Mouse (Mus musculus): ENCODE measurements around the gene Tnr.

Tnr gene

GRCm38 (mm10) chr1:159924684-159925083 lies 401.1 kb downstream of the Tnr start:
- TF ChIP-seq GATA4 (IDR thresholded peaks at IDR 0.05; ENCODE audit: insufficient replicate concordance, low read length): no peak

- no peak for TF ChIP-seq GATA4 (IDR thresholded peaks at IDR 0.05; ENCODE audit: insufficient replicate concordance, low read length)
Observed at GRCm38 (mm10) chr1:159928681-159929335, 405.2 kb downstream of the Tnr start.

- TF ChIP-seq GATA4 (IDR thresholded peaks at IDR 0.05; ENCODE audit: insufficient replicate concordance, low read length): no peak
Observed at GRCm38 (mm10) chr1:159932092-159932491, 408.5 kb downstream of the Tnr start.

GRCm38 (mm10) chr1:159932598-159932997 lies 409.0 kb downstream of the Tnr start:
- TF ChIP-seq GATA4 (IDR thresholded peaks at IDR 0.05; ENCODE audit: insufficient replicate concordance, low read length): no peak

- TF ChIP-seq GATA4 (IDR thresholded peaks at IDR 0.05; ENCODE audit: insufficient replicate concordance, low read length): no peak
Observed at GRCm38 (mm10) chr1:159938449-159938848, 414.9 kb downstream of the Tnr start.

GRCm38 (mm10) chr1:159939335-159939734 lies 415.8 kb downstream of the Tnr start:
- no peak for TF ChIP-seq GATA4 (IDR thresholded peaks at IDR 0.05; ENCODE audit: insufficient replicate concordance, low read length)

GRCm38 (mm10) chr1:159953526-159953925 lies 430.0 kb downstream of the Tnr start:
- TF ChIP-seq GATA4 (IDR thresholded peaks at IDR 0.05; ENCODE audit: insufficient replicate concordance, low read length): no peak

GRCm38 (mm10) chr1:159963351-159963750 lies 439.8 kb downstream of the Tnr start:
- no peak for TF ChIP-seq GATA4 (IDR thresholded peaks at IDR 0.05; ENCODE audit: insufficient replicate concordance, low read length)

GRCm38 (mm10) chr1:159968395-159968794 lies 444.8 kb downstream of the Tnr start:
- no peak for TF ChIP-seq GATA4 (IDR thresholded peaks at IDR 0.05; ENCODE audit: insufficient replicate concordance, low read length)

GRCm38 (mm10) chr1:159977786-159978185 lies 454.2 kb downstream of the Tnr start:
- no peak for TF ChIP-seq GATA4 (IDR thresholded peaks at IDR 0.05; ENCODE audit: insufficient replicate concordance, low read length)

GRCm38 (mm10) chr1:159979096-159979495 lies 455.5 kb downstream of the Tnr start:
- no peak for TF ChIP-seq GATA4 (IDR thresholded peaks at IDR 0.05; ENCODE audit: insufficient replicate concordance, low read length)

GRCm38 (mm10) chr1:159980355-159980754 lies 456.8 kb downstream of the Tnr start:
- no peak for TF ChIP-seq GATA4 (IDR thresholded peaks at IDR 0.05; ENCODE audit: insufficient replicate concordance, low read length)
